In genomic region chr1:75336461-75336860, GRCm38 (mm10) we compare ENCODE assay signal across 22 mouse cellular contexts. TPM values are rescaled to one million over a fixed set of nuclear protein-coding genes. Genes with fewer than 3 reads are reported as not detected.
DNase-seq lines count a peak whose midpoint lies in the region; ATAC-seq and TF ChIP-seq lines count a peak whose summit lies in the region.
"Had no signal": no experiment of that assay in that cellular context is flagged by ENCODE, and none has a peak within 500 bp of the region (broad histone marks: within the 10 kb centered on the region; RNA-seq: fewer than 3 reads in every experiment).

No protein-coding gene starts in this region.

- H3K9me3 ChIP-seq in midbrain, postnatal 0 days (ENCODE audit: low read length) = no peaks in the 10 kb centered on the region
- no peaks in the 10 kb centered on the region for H3K9me3 ChIP-seq in midbrain, embryonic 11.5 days (ENCODE audit: control insufficient read depth, low read length)
- no peaks in the 10 kb centered on the region for H3K9me3 ChIP-seq in forebrain, embryonic 10.5 days
- H3K9me3 ChIP-seq: embryonic facial prominence, embryonic 10.5 days; heart, embryonic 10.5 days had no signal

- WGBS in midbrain, postnatal 0 days = 80% methylated on average over 3 of the region's 3 CpGs
- 75% methylated on average over 3 of the region's 3 CpGs for WGBS in midbrain, embryonic 11.5 days
- 74% methylated on average over 3 of the region's 3 CpGs for WGBS in forebrain, embryonic 10.5 days

- H3K27me3 ChIP-seq in midbrain, postnatal 0 days (ENCODE audit: insufficient read depth, low read length) = no peaks in the 10 kb centered on the region
- H3K27me3 ChIP-seq in midbrain, embryonic 11.5 days (ENCODE audit: control insufficient read depth, insufficient read depth, low read length) = no peaks in the 10 kb centered on the region
- H3K27me3 ChIP-seq in forebrain, embryonic 10.5 days (ENCODE audit: poor library complexity, severe bottlenecking) = peaks cover 14% of the 10 kb centered on the region
- H3K27me3 ChIP-seq: Patski had no signal

- H3K36me3 ChIP-seq in midbrain, postnatal 0 days (ENCODE audit: insufficient read depth, low read length) = no peaks in the 10 kb centered on the region
- no peaks in the 10 kb centered on the region for H3K36me3 ChIP-seq in midbrain, embryonic 11.5 days (ENCODE audit: control insufficient read depth, insufficient read depth, low read length)
- no peaks in the 10 kb centered on the region for H3K36me3 ChIP-seq in forebrain, embryonic 10.5 days (replicated peaks)
- H3K36me3 ChIP-seq: embryonic facial prominence, embryonic 10.5 days; heart, embryonic 10.5 days had no signal

- H3K9ac ChIP-seq in midbrain, postnatal 0 days (replicated peaks; ENCODE audit: low read length, poor library complexity, severe bottlenecking) = no peak overlapping the region
- no peak overlapping the region for H3K9ac ChIP-seq in midbrain, embryonic 11.5 days (ENCODE audit: low read length)
- H3K9ac ChIP-seq: hindbrain, embryonic 14.5 days had no signal

- ATAC-seq in midbrain, postnatal 0 days (ENCODE audit: low FRiP score) = no peak
- ATAC-seq in midbrain, embryonic 11.5 days (ENCODE audit: low FRiP score) = no peak
- ATAC-seq in erythroid progenitor cell, adult 5-6 weeks (replicated peaks; ENCODE audit: low FRiP score, poor library complexity, severe bottlenecking) = 0 out of 2 replicates have a peak, but pooled peaks have one; percentile 39
- ATAC-seq in megakaryocyte progenitor cell, adult 5-6 weeks (replicated peaks; ENCODE audit: poor library complexity) = peak; percentile 80
- ATAC-seq: activated CD4-positive, CD25-positive, alpha-beta regulatory T cell, adult 4 months; forebrain, embryonic 16.5 days; Patski had no signal

- H3K4me2 ChIP-seq in midbrain, postnatal 0 days (ENCODE audit: low read depth, low read length, poor library complexity, severe bottlenecking) = no peak overlapping the region
- no peak overlapping the region for H3K4me2 ChIP-seq in midbrain, embryonic 11.5 days
- H3K4me2 ChIP-seq: hindbrain, embryonic 14.5 days had no signal

- H3K4me1 ChIP-seq in midbrain, postnatal 0 days (ENCODE audit: insufficient read depth, low read length) = peaks cover 10% of the 10 kb centered on the region
- peaks cover 16% of the 10 kb centered on the region for H3K4me1 ChIP-seq in midbrain, embryonic 11.5 days (ENCODE audit: control insufficient read depth, insufficient read depth, low read length)
- peaks cover 24% of the 10 kb centered on the region for H3K4me1 ChIP-seq in forebrain, embryonic 10.5 days

- H3K4me3 ChIP-seq in midbrain, postnatal 0 days (ENCODE audit: low read depth, low read length) = no peak overlapping the region
- no peak overlapping the region for H3K4me3 ChIP-seq in midbrain, embryonic 11.5 days (ENCODE audit: low read depth, low read length)
- H3K4me3 ChIP-seq in forebrain, embryonic 10.5 days = no peak overlapping the region
- H3K4me3 ChIP-seq: embryonic facial prominence, embryonic 10.5 days; heart, embryonic 10.5 days had no signal

- DNase-seq in midbrain, postnatal 0 days (ENCODE audit: low spot score) = no peak
- DNase-seq in midbrain, embryonic 11.5 days (ENCODE audit: low spot score, missing footprints) = no peak
- DNase-seq in cerebellum, adult 9-10 months = no peak
- DNase-seq in forebrain, embryonic 10.5 days (ENCODE audit: extremely low spot score, low spot score) = no peak
- DNase-seq in thymus, postnatal 14 days = no peak
- DNase-seq: adrenal gland, postnatal 14 days; cerebellum, adult 11-12 months; cerebellum, postnatal 10 days; gastrocnemius, postnatal 36 days; heart, adult 18-20 months; heart, postnatal 14 days; kidney, adult 11 months had no signal

- TF ChIP-seq CTCF in midbrain, postnatal 0 days (IDR thresholded peaks at IDR 0.05) = peak; percentile 13; the same call in 1 of the 2 replicates

- H3K27ac ChIP-seq in midbrain, postnatal 0 days (ENCODE audit: low read depth, low read length) = no peak overlapping the region
- no peak overlapping the region for H3K27ac ChIP-seq in midbrain, embryonic 11.5 days (ENCODE audit: low read depth, low read length)
- no peak overlapping the region for H3K27ac ChIP-seq in forebrain, embryonic 10.5 days
- H3K27ac ChIP-seq: embryonic facial prominence, embryonic 10.5 days; heart, embryonic 10.5 days; hindbrain, embryonic 14.5 days had no signal

RNA-seq across cellular contexts. Expression of gene Dnpep, which starts 18.7 kb away (rescaled TPM):
- 145 TPM in 2 replicates for total RNA-seq in midbrain, postnatal 0 days (2014; rRNA removed)
- 128 and 139 TPM in 2 replicates for polyA plus RNA-seq in midbrain, postnatal 0 days (2015; fragmentation: Nextera tagmentation; extraction: Ambion mirVana)
- 149 TPM in 2 replicates for polyA plus RNA-seq in midbrain, embryonic 11.5 days (2014; fragmentation: Nextera tagmentation; extraction: Ambion mirVana)
- 7.5 and 7.6 TPM in 2 replicates for total RNA-seq in erythroid progenitor cell, adult 5-6 weeks (2015; ENCODE audit: low replicate concordance)
- 1.7 and 6.5 TPM in 2 replicates for total RNA-seq in erythroid progenitor cell, adult 5-6 weeks (2017; ENCODE audit: low replicate concordance)
- total RNA-seq in megakaryocyte progenitor cell, adult 5-6 weeks (2015) = 31.3 and 39.7 TPM in 2 replicates
- total RNA-seq in megakaryocyte progenitor cell, adult 5-6 weeks (2017) = 36.4 and 41.7 TPM in 2 replicates
- 124 and 126 TPM in 2 replicates for polyA plus RNA-seq in forebrain, embryonic 10.5 days (2016; fragmentation: Nextera tagmentation; extraction: Ambion mirVana)

RNA-seq across cellular contexts. Expression of gene Des, which starts 23.7 kb away (rescaled TPM):
- 1.9 and 2.6 TPM in 2 replicates for total RNA-seq in midbrain, postnatal 0 days (2014; rRNA removed)
- polyA plus RNA-seq in midbrain, postnatal 0 days (2015; fragmentation: Nextera tagmentation; extraction: Ambion mirVana) = 1.4 and 1.6 TPM in 2 replicates
- 0.52 and 0.68 TPM in 2 replicates for polyA plus RNA-seq in midbrain, embryonic 11.5 days (2014; fragmentation: Nextera tagmentation; extraction: Ambion mirVana)
- total RNA-seq in erythroid progenitor cell, adult 5-6 weeks (2015; ENCODE audit: low replicate concordance) = not detected in 2 replicates
- total RNA-seq in erythroid progenitor cell, adult 5-6 weeks (2017; ENCODE audit: low replicate concordance) = not detected in 2 replicates
- not detected in 2 replicates for total RNA-seq in megakaryocyte progenitor cell, adult 5-6 weeks (2015)
- not detected in 2 replicates for total RNA-seq in megakaryocyte progenitor cell, adult 5-6 weeks (2017)
- 2.6 and 4.3 TPM in 2 replicates for polyA plus RNA-seq in forebrain, embryonic 10.5 days (2016; fragmentation: Nextera tagmentation; extraction: Ambion mirVana)
- total RNA-seq: hematopoietic stem cell, adult 5-6 weeks had no signal
- polyA plus RNA-seq: activated CD4-positive, CD25-positive, alpha-beta regulatory T cell, adult 4 months had no signal

RNA-seq across cellular contexts. Expression of gene Speg, which starts 38.6 kb away (rescaled TPM):
- total RNA-seq in midbrain, postnatal 0 days (2014; rRNA removed) = 62.9 and 70.6 TPM in 2 replicates
- polyA plus RNA-seq in midbrain, postnatal 0 days (2015; fragmentation: Nextera tagmentation; extraction: Ambion mirVana) = 22.0 and 23.7 TPM in 2 replicates
- polyA plus RNA-seq in midbrain, embryonic 11.5 days (2014; fragmentation: Nextera tagmentation; extraction: Ambion mirVana) = 13.4 and 15.2 TPM in 2 replicates
- not detected in 2 replicates for total RNA-seq in erythroid progenitor cell, adult 5-6 weeks (2015; ENCODE audit: low replicate concordance)
- 0.13 TPM in 1 of 2 replicates, not detected in the other for total RNA-seq in erythroid progenitor cell, adult 5-6 weeks (2017; ENCODE audit: low replicate concordance)
- not detected in 2 replicates for total RNA-seq in megakaryocyte progenitor cell, adult 5-6 weeks (2015)
- not detected in 2 replicates for total RNA-seq in megakaryocyte progenitor cell, adult 5-6 weeks (2017)
- 23.2 and 29.3 TPM in 2 replicates for polyA plus RNA-seq in forebrain, embryonic 10.5 days (2016; fragmentation: Nextera tagmentation; extraction: Ambion mirVana)
- polyA plus RNA-seq: activated CD4-positive, CD25-positive, alpha-beta regulatory T cell, adult 4 months had no signal

RNA-seq across cellular contexts. Expression of gene Resp18, which starts 58.2 kb away (rescaled TPM):
- 302 and 332 TPM in 2 replicates for total RNA-seq in midbrain, postnatal 0 days (2014; rRNA removed)
- 409 and 416 TPM in 2 replicates for polyA plus RNA-seq in midbrain, postnatal 0 days (2015; fragmentation: Nextera tagmentation; extraction: Ambion mirVana)
- 28.5 and 34.8 TPM in 2 replicates for polyA plus RNA-seq in midbrain, embryonic 11.5 days (2014; fragmentation: Nextera tagmentation; extraction: Ambion mirVana)
- not detected in 2 replicates for total RNA-seq in erythroid progenitor cell, adult 5-6 weeks (2015; ENCODE audit: low replicate concordance)
- total RNA-seq in erythroid progenitor cell, adult 5-6 weeks (2017; ENCODE audit: low replicate concordance) = not detected in 2 replicates
- total RNA-seq in megakaryocyte progenitor cell, adult 5-6 weeks (2015) = not detected in 2 replicates
- total RNA-seq in megakaryocyte progenitor cell, adult 5-6 weeks (2017) = not detected in 2 replicates
- polyA plus RNA-seq in forebrain, embryonic 10.5 days (2016; fragmentation: Nextera tagmentation; extraction: Ambion mirVana) = 2.6 and 3.4 TPM in 2 replicates
- total RNA-seq: gastrocnemius, adult 18-20 months; gastrocnemius, postnatal 36 days; heart, adult 18-20 months; heart, postnatal 14 days; hematopoietic stem cell, adult 5-6 weeks had no signal
- polyA plus RNA-seq: activated CD4-positive, CD25-positive, alpha-beta regulatory T cell, adult 4 months; heart, embryonic 10.5 days; Patski had no signal

Comparison
In these comparisons a context has a peak if more than half of its experiments do, and no peak if none do; other contexts are left out.
1. ATAC-seq: peak in erythroid progenitor cell, adult 5-6 weeks (single experiment) and megakaryocyte progenitor cell, adult 5-6 weeks (single experiment); none in midbrain, postnatal 0 days (single experiment) and midbrain, embryonic 11.5 days (single experiment).
2. RNA of gene Speg, which starts 38.6 kb away (total RNA-seq): 62.9 to 70.6 TPM in midbrain, postnatal 0 days; 0.13 TPM in erythroid progenitor cell, adult 5-6 weeks and not detected in megakaryocyte progenitor cell, adult 5-6 weeks; every median in the first group is over 10 times any median in the second.